Mouse (Mus musculus) skeletal muscle tissue, postnatal 0 days (tissue): ENCODE measurements around the gene Itga8. TPM values are rescaled to one million over a fixed set of nuclear protein-coding genes. Genes with fewer than 3 reads are reported as not detected.

Experiments
- polyA plus RNA-seq: library from polyadenylated mRNA; unstranded; fragments of >200 nt; fragmentation: Nextera tagmentation; extraction: Ambion mirVana; gene quantifications from 2 replicates; pipeline ENCODE4 v1.2.1, GENCODE M21; 2015

Itga8 gene
- polyA plus RNA-seq = 3.1 and 3.7 TPM in 2 replicates

GRCm38 (mm10) chr2:12301431-12302170 is at the start of gene Itga8:
Itga8 (minus strand) TSS chr2:12301922.

Other genes starting within 250 kb of the Itga8 start
- 14.2 and 15.1 TPM in 2 replicates for gene Mindy3, start 117.5 kb upstream of the Itga8 start, polyA plus RNA-seq